Mouse (Mus musculus) spleen, postnatal 4 days (tissue): ENCODE data around the gene Alg1.

ENCODE experiments used
- DNase-seq, 2 experiments: peaks; one replicate each; pipeline ENCODE4 v3.0.0; 2022; ENCODE audit warnings: low spot score in 2 of 2

Alg1 gene

DNA sequence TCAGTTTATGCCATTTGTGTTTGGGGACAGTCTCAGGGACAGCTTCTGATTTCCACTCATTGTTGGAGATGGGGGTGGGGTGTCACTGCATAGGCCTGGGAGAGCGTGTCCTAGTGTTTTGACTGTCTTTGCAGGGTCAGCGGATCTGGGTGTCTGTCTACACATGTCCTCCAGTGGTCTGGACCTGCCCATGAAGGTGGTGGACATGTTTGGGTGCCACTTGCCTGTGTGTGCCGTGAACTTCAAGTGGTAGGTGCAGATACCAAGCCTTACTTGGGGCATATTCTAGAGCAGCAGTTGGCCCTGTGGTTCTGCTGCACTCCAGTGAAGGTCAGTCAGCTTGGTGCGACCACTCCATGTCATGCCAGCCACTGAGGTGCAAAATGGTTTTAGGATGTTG, 8.9 kb downstream of the Alg1 start:
- no peak for DNase-seq

DNA sequence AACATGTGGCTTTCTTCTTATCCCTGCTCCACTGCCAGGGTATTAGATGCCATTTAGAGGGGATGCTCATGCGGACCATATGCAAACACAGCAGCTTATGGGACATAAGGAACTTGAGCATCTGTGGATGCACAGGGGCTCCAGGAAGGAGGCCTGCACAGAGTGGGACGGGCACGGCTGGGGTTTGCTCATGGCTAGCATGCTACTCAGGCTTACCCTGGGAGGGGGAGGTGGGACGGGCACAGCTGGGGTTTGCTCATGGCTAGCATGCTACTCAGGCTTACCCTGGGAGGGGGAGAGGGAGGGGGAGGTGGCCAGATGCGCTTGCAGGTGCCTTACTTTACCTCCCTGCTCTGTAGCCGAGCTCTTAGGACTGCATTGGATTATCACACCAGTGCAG, 9.5 kb downstream of the Alg1 start:
- no peak for DNase-seq

DNA sequence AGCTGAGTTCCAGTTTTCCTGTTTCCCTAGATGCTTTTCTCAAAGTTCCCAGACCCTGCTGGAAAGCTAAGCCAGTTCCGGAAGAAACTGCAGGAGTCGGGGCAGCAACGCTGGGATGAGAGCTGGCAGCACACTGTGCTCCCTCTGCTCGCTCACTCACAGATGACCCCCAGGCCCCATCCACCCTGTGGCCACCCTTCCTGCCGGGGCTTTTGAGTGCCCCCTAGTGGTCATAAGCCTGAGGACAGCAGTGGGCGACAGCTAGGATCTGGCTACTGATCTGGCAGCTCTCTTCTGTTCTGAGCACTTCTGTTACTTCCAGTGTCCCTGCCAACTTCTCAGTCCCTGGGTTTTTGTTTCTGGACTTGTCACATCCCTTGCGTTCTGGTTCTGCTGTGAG, 11.0 kb downstream of the Alg1 start:
- peak; percentile 58 to 83 for DNase-seq

DNA sequence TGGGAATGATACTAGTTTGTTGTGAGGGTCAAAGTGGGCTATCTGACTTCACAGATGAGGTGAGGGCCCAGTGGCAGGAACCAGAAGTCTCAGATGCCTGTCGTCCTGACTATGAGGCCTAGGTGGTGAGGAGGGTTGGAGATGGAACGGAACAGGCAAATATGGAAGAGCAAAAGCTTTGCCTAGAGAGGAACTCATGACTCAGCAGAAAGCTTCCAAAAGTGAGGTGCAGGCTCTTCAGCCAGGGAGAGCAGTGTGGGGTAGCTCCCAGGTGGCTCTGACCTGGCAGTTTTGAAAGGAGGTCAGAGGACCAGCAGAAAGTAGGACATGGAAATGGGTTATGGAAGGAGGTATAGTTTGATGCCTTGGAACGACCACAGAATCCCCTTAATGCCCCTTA, 17.5 kb downstream of the Alg1 start:
- no peak for DNase-seq

DNA sequence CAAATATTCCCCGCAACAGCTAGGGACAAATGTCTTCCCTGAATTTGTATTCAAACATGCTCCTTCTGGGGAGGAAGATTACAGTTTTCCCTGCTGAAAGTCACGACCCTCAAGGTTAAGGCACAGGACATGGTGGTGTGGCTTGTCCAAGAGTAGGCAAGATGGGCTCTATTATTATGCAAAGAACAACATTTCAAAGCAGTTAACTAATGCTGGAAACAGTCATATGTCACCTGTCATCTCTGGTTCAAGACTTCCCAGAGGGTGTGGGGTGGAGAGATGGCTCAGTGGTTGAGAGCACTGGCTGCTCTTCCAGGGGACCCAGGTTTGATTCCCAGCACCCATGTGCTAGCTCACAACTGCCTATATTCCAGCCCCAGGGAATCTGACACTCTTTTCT, 18.8 kb downstream of the Alg1 start:
- no peak for DNase-seq

DNA sequence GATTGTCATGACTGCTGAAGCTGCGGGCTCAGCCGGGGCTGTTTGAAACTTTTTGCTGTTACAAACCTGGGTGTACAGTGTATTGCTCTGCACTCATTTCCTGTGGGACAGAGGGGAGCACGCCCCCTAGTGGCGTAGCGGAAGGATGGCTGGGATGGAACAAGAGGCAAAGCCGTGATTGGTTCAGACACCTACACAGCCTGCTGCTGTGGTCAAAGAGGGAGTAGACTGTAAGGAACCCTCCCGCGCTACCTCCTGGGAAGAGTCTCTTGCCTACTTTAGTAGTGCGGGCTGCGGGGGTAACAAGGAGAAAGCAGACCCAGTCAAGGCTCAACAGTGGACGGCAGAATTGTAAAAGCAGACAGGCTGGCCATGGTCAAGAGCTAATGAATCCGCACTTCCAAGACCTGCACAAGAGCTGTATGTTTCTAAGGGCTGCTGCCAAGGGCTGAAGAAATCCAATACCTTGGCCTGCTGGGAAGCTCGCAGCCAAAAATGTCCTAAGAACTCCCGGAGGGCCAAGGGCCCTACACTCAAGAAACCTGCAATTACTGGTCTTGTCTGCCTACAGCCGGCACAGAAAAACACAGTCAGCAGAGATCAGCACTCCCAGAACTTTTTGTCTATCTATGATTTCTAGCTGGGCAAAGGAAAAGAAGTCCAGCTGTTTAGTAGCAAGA, 21.1 kb downstream of the Alg1 start:
- DNase-seq: peak; percentile 78 to 91

DNA sequence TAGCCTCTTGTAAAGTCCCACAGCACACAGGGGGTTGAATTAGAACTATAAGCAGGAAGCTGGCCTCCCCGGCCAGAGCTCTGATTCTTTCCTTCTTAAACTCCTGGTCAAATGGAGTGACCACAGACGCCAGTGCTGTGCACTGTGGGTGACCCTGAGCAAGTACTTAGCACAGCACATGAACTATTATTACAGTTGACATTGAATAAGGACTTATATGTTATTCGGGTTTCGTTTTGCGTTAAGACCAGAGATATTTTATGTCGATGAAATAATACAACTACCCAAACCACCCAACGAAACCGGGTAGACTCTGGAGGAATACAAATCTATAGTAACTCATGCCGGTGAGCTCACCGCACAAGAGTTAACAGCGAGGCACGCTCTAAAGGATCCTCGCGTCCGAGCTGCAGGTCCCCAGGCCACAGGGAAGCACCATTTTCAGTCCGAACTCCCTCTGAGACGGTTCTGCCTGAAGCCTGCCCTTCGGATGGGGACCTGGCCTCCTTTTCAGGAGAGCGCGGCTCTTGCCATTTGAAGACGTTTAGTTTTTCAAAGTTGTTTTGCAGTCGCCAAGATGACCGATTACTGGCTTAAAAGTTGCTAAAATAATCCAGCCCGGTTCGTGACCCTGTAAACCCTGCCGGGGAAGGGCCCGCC, 21.8 kb downstream of the Alg1 start:
- no peak for DNase-seq

DNA sequence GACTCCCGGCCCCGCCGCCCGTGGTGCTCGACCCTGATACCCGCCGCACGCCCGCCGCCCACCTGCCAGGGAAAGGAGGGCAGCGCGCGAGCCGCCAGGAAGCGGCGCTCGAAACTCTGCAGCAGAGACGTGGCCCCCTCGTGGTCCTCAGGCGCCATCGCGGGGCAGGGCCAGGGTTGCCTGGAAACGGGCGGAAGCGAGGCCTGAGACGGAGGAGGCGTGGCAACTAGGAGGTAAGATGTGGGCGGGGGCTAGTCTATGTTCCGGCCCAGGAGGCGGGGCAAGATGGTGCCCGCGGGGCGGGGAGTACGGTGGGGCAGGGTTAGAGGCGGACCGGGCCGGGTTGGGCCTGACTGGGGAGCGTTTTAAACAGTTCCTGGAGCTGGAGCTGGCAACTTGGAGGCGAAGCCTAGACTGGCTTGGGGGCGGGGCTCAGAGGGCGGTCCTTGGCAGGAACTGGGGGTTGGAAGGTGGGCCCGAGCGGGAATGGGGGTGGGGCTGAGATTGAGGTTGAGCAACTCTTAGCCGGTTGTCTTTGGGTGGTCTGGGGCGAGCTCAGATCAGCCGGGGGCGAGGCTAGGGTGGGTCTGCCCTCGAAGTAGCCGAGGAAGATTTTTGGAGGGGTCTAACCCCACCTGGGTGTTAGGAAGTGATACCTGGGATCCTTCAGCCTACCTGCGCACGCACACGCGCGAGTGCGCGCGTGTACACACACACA, 22.5 kb downstream of the Alg1 start, which contains the start of gene Eef2kmt:
Gene Eef2kmt, minus strand, starts transcription at position 205 of the 718 bp plus-strand sequence.
- DNase-seq: peak; percentile 97

DNA sequence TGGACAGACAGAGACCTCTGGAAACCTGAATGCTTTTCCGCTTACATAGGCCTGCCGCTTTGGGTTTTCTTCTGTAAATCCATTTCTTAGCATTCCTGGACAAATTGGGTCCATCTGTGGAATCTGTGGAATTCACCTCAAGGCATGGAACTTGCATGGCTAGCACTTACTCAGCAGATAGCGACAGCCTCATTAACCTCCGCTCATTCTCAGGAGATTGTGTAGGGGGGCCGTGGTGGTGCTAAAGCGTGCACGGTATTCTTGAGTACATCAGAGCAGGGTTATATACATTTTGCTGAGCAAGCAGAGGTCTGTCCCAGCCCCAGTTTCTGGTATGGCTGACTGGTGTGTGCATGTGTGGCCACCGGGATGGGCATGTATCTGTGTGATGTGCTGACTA, 29.7 kb downstream of the Alg1 start:
- DNase-seq: no peak

DNA sequence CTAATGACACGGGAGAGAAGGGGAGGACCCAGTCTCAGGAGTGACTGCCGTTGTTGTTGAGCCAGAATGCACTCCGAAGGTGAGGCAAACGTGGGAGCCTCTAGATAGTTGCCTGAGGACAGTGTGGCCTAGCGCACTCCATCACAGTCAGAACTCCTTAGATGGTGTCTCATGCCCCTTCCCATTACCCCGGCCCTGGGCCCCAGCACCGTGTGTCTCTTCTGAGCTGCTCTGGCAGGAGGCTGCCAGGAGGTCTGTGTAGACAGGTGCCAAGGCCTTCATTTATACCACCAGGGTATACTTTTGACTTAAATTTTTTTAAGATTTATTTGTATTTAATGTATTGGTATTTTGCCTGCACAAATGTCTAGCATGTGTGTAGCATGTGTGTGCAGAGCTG, 30.5 kb downstream of the Alg1 start:
- DNase-seq: no peak

DNA sequence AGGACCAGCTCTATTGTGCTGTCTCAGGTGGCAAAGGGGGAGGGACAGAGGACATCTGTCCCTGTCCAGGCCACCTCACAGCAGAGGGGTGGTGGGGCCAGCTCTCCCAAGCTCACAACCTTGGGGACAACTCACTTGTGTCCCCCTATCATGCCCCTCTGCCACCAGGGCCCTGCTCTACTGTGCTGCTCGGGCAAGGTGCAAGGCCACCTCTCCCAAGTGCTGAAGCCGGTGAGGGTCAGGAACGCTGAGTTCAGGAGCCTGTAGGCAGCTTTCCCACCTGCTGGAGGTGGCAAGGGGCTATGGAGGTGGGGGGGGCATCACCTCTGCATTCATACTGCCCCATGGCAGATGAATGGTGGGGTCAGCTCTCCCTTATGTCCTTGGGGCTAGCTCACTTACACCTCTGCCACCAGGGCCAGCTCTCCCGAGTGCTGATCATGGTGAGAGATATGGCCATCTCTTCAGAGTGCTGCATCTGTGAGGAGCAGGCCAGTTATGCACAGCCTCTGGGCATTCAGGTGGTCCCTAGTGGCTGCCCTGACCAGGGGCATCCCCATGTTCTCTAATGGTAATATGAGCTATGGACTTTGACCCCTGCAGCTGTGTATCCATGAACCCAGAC, 38.1 kb downstream of the Alg1 start:
- DNase-seq: no peak

DNA sequence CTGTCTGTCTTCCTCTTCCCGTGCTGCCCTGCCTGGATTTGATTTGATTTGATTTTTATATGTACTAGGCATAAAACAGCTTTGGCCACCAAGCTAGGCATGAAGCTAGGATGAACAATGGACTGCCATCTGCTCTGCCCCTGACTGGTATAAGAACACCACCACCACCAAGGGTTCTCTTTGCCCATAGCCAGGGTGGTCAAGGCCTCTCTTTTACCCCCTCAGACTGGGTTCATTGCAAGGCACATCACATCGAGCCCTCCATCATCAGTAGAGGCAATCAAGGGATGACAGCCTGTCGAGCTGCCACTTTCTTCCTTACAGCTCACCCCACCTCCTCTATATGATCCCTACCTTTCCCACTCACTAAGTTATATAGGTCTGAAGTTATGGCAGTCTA, 39.0 kb downstream of the Alg1 start:
- DNase-seq: no peak

DNA sequence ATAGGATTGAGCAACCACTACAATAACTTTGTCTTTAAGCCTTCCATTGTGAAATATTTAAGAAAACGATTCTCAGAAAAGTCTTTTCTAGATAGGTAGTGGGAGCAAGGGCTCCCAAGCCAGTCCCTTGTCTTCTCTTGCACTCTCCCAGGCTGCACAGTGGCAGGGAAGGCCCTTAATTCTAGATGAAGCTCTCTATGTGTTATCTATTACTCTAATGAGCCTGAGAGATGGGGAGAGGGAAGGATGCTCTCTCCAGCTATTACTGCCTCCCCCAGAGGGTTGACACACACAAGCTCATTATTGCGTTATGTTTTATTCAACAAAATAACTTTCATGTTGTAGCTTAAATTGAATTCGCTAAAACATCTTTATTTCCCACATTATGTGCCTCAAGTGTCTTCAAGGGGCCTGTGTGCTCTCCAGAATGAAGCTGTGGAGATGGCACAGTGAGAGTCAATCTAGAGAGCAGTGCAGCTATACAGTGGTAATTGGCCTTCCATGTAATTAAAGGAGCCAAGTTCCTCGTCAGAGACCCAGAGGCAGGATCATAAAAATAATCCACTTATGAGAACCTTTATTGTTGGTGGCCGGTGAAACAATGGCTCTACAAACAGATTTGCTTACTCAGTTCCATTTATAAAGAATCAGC, 46.3 kb downstream of the Alg1 start:
- no peak for DNase-seq

DNA sequence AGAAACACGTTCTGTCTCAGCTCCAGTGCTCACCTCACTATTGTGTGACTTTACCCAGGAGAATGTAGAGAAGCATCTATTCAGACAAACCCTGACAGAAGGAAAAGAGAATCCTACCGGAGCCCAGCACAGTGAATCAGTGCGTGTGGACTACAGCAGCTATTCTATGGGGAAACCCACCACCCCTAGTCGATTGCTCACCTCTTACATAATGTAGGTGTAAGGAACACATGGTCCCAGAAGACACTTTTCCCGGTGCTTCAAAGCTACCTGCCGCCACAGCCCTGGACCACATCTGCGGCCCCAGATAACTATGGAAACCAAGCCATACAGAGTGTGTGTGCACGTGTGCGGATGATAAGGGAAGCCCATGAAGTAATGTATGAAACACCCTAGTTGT, 49.3 kb downstream of the Alg1 start:
- DNase-seq: no peak

DNA sequence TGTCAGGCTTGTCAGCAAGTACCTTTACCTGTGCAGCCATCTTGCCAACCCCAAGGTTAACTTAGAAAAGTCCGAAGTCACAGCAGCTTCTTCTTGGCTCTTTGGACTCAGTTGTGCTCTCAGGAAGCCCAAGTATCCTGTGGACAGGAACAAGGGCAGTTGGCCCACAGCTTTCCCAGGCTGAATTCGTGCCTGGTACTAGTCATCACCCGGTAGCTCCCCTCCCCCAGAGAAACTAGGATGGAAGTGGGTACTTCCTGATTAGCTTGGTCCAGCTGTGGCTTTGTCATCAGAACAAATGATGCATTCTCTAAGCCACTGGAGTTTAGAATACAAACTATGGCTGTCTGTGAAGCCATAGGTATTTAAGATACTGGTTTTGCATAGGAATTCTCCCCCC, 52.0 kb downstream of the Alg1 start:
- DNase-seq: no peak
